Mouse (Mus musculus) ovary, postnatal 10 days (tissue): ENCODE measurements around the gene Gsto2.

Source experiments
- DNase-seq: peaks from one replicate; pipeline ENCODE4 v3.0.0; 2022; ENCODE audit warnings: low spot score

The Gsto2 gene

DNA sequence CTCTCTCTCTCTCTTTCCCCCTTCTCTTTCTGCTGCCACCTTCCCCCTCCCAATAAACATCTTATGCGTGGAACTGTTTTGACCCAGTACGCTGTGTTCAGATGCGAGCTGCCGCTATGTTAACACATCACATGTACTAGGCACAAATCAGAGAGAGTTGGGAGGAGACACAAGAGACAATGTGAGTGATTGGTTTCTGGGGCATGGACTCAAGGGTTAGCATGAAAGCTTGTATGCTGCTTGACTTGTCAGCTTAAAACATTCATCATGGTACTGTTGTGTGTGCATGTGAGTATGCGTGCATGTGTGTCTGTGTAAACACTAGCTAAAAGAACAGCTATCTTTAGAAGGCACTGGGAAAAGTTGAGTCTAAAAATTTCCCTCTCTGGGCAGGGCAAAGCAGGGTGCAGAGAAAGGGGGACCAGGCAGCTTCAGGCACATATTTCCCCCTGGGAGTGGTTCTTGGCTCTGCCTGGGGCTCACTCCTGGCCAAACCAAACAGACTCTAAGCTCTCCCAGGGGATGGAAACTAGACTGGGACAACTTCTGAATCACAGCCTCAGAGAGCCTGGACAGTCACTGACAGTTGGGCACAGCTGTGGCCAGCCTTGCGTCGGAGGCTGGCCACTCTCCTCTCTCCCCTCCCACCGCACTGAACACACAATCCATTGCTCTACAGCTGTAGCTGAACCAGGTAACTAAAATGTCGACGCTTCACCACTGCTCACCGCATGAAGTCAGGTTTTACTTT is 26.4 kb downstream of the Gsto2 start:
- no peak for DNase-seq

DNA sequence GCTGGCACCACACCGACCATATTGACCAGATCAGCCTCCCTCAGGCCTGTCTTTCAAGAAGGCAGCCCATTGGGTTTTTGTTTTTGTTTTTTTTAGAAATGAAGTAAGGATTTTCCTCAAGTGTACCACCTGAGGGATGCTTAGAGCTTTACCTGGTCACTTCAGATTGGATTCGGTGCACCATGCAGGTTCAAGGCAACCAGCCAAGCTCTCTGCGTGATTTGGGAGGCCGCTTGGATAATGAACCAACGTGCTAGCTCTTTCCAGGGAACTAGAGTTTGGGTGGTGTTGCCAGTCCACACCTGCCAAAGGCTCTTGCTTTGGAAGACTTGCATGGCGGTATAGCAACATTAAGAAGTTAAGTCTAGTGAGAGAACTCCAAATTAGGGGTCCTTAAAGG is 27.8 kb downstream of the Gsto2 start:
- DNase-seq: no peak

DNA sequence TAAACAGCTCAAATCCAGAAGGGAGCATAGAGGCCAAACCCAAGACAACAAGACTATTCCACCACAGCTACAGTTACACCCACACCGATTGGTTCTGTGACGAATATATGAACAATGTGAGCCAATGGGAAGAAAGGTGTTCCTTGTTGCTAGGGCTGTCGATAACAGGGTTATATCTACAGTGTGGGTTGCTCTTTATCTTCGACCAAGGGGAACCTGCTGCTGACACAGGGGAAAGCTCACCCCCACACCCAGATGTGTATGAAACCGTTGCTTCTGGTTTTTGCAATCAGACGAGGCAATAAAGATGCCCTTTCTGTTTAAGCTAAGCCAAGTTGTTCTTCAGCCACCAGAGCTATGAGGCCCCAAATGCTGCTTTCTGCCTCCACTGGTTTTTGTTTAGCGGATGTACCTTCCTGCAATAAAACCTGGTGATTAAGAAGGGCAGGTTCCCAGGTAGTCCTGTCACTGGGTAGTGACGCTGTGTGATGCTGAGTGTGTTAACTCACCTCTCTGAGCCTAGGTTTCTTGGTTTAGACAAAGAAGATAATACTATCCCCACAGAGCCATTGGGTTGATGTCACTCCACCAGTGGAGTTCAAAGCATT is 33.2 kb downstream of the Gsto2 start:
- no peak for DNase-seq

DNA sequence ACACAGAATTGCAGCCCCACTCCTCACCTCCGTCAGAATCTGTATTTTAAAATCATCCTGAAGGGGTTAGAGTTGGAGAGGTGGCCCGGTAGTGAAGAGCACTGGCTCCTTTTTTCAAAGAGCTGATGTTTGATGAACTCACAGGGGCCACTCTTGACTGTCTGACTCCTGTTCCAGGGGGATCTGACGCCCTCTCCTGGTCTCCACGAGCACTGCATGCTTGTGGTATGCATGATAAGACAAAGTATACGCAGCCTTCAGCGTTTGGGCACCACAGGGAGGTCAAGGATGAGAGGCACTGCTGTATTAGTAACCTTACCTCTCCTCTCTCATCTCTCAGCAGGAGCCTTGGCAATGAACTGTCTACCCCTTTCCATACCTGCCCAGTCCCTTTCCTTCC is 34.7 kb downstream of the Gsto2 start:
- no peak for DNase-seq

DNA sequence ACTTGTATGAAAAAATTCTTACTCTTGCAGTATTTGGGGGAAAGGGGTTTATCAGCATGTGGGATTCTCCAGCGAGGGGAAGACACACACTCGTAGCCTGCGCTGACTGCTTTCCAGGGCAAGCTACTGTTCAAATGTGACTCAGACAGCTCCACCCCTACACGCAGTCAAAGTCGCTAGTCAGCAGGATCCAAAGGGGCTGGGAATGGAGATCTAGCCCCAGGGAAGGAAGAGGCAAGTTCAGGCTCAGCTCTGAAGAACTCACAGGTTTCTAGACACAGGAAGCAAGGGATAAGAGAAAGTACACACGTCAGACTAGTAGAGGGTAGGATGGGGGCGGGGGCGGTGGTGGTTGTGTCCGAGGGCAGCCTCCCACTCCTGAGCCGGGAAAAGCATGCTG is 35.2 kb downstream of the Gsto2 start:
- no peak for DNase-seq

DNA sequence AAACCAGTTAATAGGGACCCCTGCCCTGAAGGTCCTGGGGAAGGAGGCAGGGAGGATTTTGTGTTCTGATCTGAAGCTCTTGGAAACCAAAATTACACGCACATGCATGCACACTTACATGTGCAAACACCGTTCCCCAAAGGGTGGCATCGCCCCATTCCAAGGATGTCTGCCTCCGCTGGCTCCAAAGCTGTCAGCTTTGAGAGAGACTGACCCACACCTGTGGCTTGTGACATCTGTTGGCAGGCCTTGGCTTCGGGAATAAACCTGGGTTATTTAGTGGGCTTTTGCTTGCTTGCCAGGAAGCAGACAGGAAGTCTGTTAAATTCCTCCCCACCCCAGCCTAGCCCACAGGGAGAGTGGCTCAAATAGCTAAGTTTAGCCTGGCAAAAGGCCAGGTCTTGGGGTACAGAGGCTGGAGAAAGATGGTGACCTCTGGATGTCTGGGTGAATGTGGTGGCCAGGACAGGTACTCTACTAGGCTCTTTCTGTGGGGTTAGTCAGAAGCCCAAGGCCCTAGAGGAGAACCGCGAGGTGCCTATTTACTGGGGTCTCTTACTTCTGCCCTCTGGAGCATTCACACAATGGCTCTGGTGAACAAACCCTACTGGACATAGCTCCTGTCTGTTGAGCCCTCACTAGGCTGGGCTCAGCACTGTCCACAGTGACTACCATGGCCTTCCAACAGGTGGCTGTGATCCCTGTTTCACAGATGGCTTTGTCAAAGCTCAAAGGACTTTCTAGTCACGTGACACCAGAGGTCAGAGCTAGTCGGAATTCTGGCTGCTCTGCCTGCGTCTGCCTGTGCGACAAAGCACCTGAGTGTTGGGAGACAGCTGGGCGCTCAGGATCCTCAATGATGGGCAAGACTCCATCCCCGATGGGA is 37.2 kb downstream of the Gsto2 start:
- DNase-seq: no peak

DNA sequence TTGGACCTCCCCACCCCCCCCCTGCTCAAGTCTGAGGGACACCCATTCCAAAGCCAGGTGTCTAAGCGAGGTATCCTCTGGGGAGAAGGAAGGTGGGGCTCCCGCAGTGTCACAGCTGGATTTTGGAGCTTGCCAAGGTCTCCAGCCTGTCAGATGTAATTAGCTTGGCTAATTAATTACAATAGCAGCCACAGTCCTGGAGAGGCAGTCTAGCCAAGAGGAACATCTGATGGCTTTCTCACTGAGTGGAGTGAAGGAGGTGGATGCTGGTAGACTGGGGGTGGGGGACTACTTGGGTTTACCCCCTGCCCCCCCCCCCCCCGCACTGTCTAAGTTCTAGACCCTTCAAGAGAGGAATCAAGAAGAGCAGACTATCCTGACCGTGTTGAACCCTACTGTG is 38.3 kb downstream of the Gsto2 start:
- no peak for DNase-seq

DNA sequence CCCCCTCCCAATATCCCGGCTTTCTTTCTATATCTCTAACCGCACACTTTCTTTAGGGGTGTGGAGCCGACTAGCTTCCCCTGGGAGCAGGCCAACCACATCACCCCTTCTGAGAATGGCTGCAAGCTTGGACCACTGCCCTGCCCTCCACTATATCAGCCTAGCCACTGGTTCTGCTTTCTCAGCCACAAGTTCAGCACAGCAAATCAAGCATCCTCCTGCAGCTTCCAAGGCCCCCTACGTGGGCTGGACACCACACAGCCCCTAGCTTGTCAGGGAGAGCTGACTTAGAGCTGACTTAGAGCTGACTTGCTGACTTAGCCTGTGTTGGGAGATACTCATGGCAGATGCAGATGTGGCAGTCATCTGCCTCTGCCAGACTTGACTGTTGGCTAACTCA is 39.7 kb downstream of the Gsto2 start:
- DNase-seq: no peak

DNA sequence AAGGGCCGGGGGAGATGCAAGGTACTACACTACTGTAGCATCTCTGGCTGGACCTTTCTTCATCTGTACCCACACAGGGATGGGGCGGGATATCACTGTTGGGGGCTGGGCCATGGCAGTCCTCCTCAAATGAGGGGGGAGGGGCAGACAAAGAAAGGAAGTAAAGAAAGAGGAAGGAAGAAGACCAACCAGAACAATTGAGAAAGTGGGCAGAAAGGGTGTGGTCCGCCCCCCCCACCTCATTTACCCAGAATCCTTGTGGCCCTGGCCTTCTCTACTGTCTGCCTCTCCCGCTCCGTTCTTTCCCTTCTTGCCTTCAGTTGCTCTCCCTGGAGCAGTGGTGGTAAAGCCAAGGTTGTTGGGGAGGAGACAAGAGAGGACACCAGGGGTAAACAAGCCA is 40.3 kb downstream of the Gsto2 start:
- DNase-seq: no peak

DNA sequence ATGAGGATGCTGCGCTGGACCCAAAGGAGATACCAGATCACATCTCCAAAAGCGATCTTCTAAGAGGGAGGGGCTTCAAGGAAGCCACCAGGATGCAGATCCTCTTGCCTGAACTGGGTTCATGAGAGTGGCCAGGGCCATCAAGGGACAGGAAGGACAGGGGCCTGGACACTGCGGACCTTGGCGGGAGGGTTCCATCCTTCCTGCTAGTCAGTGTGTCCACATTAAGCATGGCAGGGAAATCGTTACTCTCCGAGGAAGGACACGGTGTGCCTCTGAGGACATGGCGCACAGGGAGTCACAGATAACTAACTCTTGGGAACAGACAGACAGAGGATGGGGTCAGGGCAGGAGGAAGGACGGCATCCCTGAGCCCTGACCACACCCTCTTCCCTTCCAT is 42.3 kb downstream of the Gsto2 start:
- no peak for DNase-seq

DNA sequence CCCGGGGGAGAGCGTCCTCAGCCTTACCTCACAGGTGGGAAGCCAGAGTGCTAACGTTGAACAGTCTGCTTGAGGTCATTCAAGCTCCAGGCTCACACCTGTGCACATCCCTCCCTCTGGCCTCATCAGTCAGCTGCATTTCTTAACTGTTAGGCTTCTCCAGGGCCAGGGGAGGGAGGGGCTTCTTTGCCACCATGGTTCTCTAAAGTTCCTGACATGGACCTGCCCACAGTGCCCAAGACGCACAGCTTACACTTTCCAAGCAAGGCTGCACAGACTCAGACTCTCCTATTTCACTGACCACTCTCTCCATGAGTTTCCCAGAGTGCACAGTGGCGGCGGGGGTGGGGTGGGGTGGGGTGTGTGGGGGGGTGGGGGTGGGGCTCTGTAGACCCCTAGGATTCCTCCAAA is 43.6 kb downstream of the Gsto2 start:
- no peak for DNase-seq

DNA sequence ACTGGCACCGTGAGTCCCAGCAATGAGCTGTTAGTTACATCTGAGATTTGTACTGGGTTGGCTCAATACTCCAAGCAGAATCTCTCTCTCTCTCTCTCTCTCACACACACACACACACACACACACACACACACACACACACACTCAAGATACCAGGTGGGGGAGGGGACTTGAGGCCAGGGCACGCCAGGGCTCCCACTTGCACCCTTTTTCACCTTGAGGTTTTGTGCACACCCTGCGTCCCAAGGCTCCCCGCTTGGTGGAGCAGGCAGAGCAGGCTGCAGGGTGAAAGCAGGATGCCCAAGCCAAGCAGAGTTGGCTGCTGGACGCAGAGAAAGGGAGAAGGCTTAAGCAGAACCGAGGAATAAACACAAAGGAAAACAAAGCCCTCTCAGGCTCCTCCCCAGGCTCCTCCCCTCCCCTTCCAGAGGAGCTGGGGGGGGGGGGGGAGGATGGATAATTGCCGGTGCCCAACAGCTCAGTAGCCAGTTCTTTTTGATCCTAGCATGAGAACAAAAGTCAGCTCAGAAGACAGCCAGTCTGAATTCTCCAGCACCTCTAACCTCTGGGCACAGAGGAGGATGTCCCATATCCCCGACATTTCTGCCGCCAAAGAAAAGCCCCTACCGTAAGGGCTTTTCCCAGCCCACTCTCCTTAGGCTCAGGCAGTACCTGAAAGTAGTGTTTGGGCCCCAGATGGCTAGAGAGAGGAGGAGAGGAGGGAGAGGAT is 44.2 kb downstream of the Gsto2 start:
- DNase-seq: no peak

DNA sequence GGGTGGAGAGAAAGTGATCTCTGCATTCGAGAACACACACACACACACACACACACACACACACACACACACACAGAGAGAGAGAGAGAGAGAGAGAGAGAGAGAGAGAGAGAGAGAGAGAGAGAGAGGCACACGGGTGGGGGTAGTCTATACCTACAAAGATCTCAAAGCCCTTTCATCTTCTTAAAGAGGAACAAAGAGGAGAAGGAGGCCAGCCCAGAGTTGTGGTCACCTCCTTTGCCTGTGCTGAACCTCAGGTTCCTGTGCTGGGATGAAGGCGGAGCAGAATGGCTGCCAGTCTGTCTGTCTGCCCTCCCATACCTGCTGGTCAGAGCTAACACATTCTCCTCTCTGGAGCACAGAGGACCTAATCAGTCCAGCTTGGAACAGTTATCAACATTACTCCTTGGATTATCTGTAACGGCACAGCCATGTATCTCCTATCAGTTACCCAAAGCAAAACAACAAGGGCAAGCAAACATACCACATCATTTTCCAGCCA is 44.8 kb downstream of the Gsto2 start:
- no peak for DNase-seq

DNA sequence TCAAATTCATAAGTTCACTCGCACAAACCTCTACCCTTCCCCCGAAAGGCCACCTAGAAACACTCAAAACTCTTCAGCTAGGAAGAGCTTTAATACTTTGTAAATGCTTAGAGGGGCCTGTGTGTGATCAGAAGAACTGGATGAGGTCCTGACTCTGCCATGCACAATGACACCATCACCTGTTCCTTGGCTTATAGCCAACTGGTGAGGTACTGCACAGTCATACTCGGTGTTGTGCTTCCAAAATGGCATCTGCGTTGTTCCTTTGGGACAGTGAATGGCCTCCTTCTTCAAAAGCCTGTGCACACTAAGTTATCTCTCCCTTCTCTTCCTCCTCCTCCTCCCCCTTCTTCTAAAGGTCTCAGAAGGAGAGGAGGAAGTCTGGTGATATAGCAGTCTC is 45.4 kb downstream of the Gsto2 start:
- DNase-seq: no peak

DNA sequence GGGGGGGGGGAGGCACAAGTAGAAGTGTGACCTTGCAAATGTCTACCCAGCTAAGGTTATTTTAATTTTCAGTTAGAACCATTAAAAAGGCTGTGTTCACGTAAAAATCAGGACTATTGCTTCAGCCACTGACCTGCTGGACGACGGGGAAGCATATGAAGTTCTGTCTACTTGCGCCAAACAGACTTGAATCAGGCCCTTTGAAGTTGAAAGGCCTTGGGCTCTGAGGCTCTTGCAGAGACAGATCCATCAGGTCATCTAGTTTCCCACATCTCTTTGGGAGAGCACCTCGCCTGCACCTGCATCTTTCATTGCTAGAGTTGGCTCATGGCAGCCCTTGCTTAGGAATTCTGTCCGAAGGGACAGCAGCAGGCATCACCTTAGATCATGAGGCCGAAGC is 48.0 kb downstream of the Gsto2 start:
- no peak for DNase-seq

DNA sequence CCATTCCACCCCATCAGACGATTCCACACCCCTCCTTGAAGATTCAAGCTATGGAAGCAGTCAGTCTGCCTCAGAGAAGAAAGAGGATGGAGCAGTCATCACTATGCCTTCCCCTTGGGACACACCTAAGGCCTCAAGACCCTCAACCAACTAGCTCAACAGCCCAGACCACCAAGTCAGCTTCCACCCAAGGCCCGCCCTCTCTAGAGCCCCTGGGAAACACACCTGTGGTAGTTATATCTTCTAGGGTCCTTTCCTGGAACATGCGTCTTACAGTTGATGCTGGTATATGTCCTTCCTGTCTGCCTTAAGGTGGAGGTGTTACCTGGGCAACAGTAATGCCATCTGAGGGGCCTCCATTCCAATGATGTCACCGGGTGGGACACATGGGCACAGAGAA is 48.9 kb downstream of the Gsto2 start:
- DNase-seq: no peak

DNA sequence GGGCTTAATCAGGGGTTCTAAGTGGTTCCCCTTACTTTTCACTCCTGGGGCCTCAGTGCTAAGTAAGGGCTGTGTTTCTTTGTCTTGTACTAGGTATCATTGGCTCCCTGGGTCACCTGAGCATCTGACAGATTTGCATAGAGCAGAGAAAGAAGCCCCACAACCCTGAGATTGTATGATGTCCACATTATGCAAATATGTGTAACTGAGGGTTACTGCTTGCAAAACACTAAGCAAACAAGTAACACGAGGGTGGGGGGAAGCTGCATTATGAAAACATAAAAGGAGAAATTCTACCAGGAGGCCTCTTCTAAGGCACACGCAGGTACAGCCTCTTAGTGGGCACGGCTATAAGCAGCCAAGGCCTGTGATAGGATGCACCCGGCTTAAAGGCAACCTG is 49.9 kb downstream of the Gsto2 start:
- DNase-seq: no peak

DNA sequence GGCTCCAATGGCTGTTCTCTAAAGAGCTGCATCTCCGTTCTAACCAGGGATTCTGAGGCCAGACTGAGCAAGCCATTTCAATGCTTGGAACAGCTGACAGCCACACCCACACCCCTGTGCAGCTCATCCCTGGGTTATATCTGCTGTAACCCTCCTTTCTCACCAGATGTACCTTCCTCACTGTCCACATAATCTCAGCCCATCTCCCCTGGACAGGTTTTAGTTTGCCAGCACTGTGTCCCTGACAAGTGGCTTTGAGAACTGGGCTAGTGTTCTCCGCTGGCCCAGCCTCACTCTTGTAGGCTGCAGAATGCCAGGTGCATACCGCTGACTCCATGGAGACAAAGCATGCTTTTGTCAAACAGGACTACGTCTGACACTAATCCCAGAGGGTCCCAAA is 52.1 kb downstream of the Gsto2 start:
- no peak for DNase-seq

DNA sequence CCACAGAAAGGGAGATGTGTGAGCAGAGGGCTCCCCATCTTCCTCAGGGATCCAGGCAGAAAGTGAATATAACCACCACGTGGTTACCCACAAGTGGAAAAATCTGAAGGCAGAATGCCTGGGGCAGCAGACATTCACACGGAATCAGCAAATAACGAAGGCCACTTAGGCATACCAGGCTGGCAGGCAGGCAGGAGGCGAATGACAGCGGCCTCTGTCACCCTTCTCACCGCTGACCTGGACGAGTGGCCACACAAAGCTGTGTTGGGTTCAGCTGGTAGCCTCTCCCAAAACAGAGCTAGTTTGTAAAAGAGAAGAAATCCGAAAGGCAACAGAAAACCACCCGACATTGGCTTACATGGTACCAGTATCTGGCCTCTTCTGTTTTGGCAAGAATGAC is 52.7 kb downstream of the Gsto2 start:
- DNase-seq: no peak

DNA sequence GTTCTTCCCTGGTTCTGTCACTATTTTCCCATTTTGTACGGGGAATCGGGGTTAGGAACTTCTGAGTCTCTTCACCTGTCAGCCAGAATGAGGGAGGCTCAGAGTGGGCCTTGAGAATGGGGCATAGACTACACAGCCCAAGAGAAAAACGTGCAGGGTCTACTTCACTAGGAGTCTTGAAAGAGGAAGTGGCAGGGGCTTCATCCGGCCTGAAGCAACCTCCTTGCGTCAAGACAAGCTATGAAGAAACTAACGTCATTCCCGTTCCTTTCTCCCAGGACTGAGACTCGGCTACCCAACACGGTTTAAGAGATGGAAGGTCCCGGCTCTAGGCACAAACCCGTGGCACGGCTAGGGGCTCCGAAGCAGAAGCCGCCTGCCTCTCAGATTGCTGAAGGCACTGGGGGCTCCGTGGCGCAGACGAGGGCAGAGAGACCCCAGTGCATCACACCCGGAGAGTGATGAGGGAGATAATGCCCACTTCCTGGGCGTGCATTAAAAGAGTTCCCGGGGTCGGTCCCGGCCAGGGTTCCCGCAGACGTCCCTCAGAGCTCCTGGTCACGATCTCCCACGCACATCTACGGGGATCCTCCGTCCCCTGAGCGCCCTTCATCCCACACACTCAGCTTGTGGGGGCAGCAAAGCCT is 53.2 kb downstream of the Gsto2 start:
- DNase-seq: no peak

DNA sequence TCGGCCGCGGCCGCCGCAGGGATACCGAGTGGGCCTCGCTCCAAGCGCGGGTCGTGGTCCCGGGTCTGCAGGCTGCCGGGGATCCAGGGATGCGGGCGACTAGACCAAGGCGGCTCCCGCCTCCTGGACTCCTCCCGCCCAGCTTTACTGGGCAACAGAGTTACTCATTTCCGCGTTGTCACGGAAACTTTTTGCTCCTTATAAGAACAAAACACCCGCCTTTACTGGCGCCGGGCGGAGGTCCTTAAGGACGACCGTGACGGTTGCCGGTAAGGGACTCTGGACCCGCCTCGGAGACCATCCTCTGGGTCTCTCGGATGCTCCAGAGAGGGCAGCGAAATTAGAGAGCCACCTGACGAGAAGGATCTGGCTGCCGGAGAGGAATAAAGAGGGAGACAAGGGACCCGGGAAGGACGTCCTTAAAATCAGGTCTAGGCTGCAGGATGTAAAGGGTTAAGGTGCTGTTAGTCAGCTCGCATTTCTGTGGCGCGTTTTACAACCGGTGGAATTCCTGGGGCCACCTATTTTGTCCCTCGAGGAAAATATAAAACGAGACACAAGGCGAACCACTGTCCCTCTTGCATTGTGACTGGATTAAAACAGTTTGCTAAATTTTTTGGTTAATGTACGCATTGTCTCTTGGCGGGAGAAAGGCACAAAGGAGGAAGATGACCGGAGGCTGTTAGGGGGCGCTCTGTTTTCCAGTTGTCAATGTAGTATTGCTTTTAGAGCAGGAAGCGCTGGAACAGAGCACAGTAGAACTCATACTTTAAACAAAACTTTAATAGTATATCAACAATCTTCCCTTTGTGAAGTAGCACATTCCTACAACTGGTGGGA is 54.0 kb downstream of the Gsto2 start, which contains the start of the genes Cfap43 and Itprip:
Gene Cfap43, minus strand, starts transcription at position 162 of the 840 bp plus-strand sequence.
Gene Itprip, minus strand, starts transcription at position 174 of the 840 bp plus-strand sequence.
- peak; percentile 75 for DNase-seq
